Mouse (Mus musculus): ENCODE measurements around the gene S100a8.
A peak's percentile ranks its signal among the peaks of the same experiment; 100 is the strongest.

S100a8 gene

DNA sequence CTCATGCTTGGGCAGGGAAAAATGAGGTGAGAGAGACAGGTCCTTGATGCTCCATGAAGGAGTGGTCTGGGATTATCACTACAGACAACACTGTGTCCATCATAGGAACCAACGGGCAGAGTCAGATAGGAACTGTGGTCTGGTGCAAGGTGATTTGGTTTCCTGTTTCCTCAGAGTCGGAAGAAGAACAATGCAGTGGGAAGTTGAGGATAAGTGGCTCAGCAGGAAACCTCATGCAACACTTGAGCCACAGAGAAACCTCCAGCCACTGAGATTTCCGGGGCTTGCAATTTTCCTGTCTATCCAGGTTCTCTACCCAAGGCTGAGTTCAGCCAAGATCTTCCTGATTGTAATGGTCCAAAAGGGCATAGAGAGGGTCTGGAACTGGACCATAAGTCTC lies 9.9 kb downstream of the S100a8 start:
- no peak for DNase-seq (ENCODE audit: low spot score in 2 of 2)

GRCm38 (mm10) chr3:90683929-90684328 lies 15.2 kb downstream of the S100a8 start:
- no peak for DNase-seq (ENCODE audit: low spot score in 2 of 2)

DNA sequence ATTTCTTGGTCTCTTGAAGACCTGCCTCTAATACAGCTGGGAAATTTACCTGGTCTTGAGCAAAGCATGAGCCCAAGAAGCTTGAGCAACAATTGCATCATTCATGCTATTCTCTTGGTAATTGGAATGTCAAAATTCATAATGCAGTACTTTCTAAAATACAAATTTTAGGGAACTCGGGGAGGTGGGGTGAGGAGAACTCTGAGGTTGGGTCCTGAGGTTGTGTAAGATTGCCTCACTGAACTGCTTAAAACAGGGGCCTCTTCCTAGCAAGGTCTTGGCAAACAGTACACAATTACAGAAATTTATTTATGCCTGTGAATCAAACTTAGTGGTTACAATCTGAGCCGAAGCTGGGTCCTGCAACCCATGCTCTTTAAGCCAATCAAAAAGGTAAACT lies 18.1 kb downstream of the S100a8 start:
- DNase-seq (ENCODE audit: low spot score in 2 of 2), result no peak

- no peak for DNase-seq (ENCODE audit: low spot score in 2 of 2)
Observed at GRCm38 (mm10) chr3:90693496-90693895, 24.7 kb downstream of the S100a8 start.

DNA sequence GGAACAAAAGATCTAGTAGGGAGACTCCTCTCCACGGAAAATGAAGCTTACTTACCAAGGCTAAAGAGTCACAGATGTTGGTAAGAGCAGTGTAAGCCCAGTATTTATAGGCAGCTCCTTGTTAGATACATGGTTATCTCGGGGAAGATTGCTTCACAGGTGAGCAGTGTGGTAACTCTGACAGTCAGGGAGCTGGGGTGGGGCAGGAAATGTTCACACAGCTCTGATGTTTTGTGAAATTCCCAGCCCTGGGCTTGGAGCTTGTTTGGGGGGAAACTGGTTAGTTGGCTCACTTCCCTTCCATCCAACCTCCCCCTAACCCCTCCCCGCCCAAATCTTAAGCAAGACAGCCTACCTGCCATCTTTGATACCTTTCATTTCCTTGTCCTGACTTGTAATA lies 26.8 kb downstream of the S100a8 start, which contains the start of gene S100a9:
TSS of gene S100a9 (minus strand) at position 109 of the 400 bp plus-strand sequence.
- no peak for DNase-seq (ENCODE audit: low spot score in 2 of 2)

DNA sequence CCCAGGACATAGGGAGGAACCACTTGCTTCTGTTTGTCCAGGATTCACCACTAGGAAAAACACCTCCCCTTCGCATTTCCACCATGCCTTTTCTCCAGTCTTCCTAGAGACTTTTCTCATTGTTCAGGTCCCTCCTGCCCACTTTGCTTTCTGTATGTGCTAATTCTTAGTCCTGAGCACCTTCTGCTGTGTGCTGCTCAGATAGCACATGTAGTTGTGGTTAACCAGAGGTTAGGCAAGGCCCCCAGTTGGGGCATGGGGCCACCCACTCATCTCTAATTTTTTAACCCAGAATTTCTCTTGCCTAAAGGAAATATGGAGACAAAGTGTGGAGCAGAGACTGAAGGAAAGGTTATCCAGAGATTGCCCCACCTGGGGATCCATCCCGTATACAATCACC lies 33.5 kb downstream of the S100a8 start:
- DNase-seq (ENCODE audit: low spot score in 2 of 2), result no peak

DNA sequence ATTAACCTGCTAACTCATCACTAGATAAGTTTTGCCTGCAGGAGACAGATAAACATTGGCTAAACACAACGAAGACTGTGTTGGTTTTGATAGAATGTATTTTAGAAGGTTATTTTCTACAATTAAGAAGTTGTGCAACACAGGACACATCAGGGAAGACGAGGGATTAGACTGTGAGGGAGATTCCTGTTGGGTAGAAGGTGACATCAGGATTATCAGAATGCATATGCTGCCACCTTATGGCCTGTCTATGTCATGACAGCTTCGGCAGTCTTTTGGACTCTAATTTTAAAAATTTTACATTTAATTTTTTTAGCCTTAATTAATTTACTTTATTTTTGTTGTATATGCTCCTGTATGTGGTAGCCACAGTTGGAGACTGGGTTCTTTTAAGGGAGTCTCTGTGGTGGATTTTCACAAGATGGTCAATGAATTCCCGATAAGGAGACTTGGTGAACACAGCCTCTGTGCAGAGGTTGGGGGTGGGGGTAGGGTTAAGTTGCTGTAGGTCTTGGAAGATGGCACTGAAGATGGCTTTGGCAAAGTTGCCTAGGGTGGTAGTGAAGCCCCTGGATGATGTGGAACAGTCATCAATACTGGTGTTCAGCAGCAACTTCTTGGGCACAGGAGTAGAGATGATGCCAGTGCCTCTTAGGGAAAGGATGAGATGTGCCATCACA lies 39.9 kb downstream of the S100a8 start:
- peak in 1 of 2 experiments; percentile 9 for DNase-seq (ENCODE audit: low spot score in 2 of 2)

DNA sequence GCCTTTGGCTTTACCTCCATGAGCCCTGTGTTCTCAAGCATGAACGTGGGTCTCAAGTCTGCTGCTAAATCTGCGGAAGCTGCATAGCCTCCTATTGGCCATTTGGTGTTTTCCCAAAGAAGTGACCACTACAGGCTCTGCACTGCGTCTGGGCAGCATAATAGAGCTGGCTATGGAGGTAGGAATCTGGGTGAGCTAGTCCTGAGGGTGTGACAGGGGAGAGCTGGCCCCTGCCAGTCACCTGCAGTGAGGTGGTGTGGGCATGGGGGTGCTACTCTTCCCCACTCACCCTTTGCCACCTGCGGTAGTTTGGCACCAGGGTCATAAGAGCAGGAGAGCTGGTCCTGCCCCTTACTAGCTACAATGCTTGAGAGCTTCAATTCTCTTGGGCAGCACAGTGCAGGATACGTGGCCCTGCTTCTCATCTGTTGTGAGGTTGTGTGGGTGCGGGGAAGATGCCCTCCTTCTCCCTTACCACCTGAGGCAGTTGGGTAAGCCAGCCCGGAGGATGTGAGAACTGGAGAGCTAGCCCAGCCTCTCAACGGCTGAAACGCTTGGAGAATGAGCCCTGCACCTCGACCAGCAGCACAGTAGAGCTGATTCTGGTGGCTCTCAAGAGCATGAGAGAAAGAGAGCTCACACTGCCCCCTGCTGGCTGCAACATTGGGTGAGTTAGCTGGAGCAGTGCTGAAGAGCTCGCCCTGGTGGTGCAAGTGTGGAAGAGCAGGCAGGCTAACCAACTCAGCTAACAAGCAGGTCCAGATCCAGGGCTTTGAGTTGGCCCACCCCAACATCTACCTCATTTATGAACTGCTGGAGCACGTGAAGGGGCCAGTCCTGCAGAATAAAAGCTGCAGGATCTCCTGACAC lies 41.0 kb downstream of the S100a8 start:
- DNase-seq (ENCODE audit: low spot score in 2 of 2), result peak; percentile 61 to 88

Data from thymus, postnatal 10 days (tissue).